Mouse (Mus musculus): ENCODE data around the gene Zfp367.

Zfp367 gene

DNA sequence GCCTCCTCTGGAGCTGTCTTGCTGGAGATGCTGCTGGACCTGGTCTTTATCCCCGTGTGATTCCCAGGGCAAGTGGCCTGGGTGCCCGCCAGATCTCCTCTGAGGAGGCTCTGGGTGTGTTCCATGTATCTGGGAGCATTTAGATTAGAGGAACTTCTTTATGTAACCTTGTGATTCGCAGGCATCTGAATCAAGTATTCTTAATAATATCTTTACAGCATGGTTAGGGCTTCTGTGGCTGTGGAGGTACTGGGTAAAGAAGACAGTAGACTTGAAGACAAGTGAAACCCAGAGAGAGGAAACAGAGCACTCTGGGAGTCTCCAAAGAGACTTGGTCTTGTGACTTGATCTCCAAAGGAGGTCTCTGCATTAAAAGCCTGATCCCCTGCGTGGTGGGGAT lies 63.9 kb downstream of the Zfp367 start, which contains the start of gene Hsd17b3:
TSS of gene Hsd17b3 (minus strand) at position 101 of the 400 bp plus-strand sequence.
- no peak for DNase-seq

DNA sequence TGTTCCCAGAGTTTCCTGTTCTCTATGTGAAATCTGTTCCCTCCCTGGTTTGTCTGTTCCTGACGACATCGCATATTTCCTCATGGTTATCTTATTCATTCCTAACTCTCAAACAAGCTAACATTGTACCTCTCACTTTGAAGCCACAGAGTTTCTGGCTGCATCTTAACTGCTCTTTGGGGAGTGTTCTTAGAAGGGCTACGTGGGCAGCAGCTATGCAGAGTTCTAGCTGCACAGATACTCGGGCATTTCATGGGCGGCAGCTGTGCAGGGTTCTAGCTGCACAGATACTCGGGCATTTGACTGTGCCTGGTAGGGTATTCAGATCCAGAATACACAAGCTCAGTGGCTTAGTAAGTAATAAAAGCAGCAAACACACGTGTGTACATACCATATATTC lies 64.9 kb downstream of the Zfp367 start:
- no peak for DNase-seq

DNA sequence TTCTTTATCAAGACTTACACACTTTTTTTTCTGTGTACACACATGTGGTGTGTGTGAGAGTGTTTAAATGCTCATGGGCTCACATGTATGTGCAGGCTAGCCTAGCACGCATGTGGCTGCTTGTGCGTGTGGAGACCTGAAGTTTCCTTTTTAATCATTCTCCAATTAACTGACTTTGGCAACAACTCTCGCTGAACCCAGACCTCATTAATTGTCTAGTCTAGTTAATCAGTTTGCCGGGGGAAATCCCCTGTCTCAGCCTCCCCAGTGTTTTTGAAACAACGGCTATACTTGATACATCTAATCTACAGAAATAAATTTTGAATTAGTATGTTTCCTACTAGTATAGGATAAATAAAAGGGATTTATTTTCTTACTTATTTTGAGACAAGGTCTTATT lies 67.0 kb downstream of the Zfp367 start:
- DNase-seq: no peak

DNA sequence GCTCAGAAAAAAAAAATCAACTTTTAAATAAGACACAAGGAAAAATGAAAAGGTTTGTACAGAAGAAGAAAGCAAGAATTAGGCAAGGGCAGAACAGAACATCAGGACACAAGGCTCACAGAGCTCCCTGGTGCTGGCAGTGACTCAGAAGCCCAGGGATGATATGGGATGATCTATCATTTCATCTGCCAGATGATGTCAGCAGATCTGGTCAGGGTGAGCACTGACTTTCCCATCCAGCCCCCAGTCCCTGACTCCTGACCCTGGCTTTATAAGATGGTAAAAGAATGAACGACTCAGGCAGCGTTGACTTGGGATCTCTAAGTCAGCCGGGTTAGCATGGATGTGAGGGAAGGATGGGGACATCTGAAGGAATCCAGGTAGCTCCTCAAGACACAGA lies 69.7 kb downstream of the Zfp367 start:
- DNase-seq: no peak
